Mouse (Mus musculus) midbrain, embryonic 15.5 days (tissue): ENCODE measurements around the gene Ptrhd1. TPM values are rescaled to one million over a fixed set of nuclear protein-coding genes. Genes with fewer than 3 reads are reported as not detected.

Experiments
- ATAC-seq: fragments of 200-750 bp; cut with Nextera tagmentation; replicated peaks from 2 replicates; pipeline ENCODE4 v1.8.0; 2017; ENCODE audit warnings: moderate TSS enrichment
- H3K27ac ChIP-seq: fragments of 300-500 bp; sonication (generic); 2 replicates; pipeline ENCODE4 v1.5.1; 2015; ENCODE audit warnings: mild to moderate bottlenecking, inconsistent platforms
- H3K27me3 ChIP-seq: fragments of 300-500 bp; sonication (generic); replicated peaks from 2 replicates; pipeline ENCODE4 v1.6.1; 2015; ENCODE audit warnings: inconsistent platforms
- H3K36me3 ChIP-seq: fragments of 300-500 bp; sonication (generic); replicated peaks from 2 replicates; pipeline ENCODE4 v1.6.1; 2015; ENCODE audit warnings: inconsistent platforms
- H3K4me1 ChIP-seq: fragments of 300-500 bp; sonication (generic); 2 replicates; pipeline ENCODE4 v1.6.1; 2015; ENCODE audit warnings: inconsistent platforms
- H3K4me2 ChIP-seq: fragments of 300-500 bp; sonication (generic); 2 replicates; pipeline ENCODE4 v1.6.1; 2015; ENCODE audit warnings: inconsistent platforms, mild to moderate bottlenecking, moderate library complexity
- H3K4me3 ChIP-seq: fragments of 300-500 bp; sonication (generic); 2 replicates; pipeline ENCODE4 v1.5.1; 2015; ENCODE audit warnings: mild to moderate bottlenecking, inconsistent platforms
- H3K9ac ChIP-seq: fragments of 300-500 bp; sonication (generic); 2 replicates; pipeline ENCODE4 v1.6.1; 2015; ENCODE audit warnings: mild to moderate bottlenecking, inconsistent platforms
- H3K9me3 ChIP-seq: fragments of 300-500 bp; sonication (generic); 2 replicates; pipeline ENCODE4 v1.6.1; 2016; ENCODE audit warnings: inconsistent platforms
- whole genome bisulfite sequencing: fragments of 180-500 bp; shearing (Covaris S2); methylation state at CpG from one replicate; pipeline ENCODE4 v1.1.7; 2015; ENCODE audit warnings: mixed read lengths; 5-methylcytosine and 5-hydroxymethylcytosine counted together
- polyA plus RNA-seq: library from polyadenylated mRNA; unstranded; fragments of >200 nt; fragmentation: Nextera tagmentation; extraction: Ambion mirVana; gene quantifications from 2 replicates; pipeline ENCODE4 v1.2.1, GENCODE M21; 2015

Gene Ptrhd1
- 4.7 and 5.1 TPM in 2 replicates for polyA plus RNA-seq

DNA sequence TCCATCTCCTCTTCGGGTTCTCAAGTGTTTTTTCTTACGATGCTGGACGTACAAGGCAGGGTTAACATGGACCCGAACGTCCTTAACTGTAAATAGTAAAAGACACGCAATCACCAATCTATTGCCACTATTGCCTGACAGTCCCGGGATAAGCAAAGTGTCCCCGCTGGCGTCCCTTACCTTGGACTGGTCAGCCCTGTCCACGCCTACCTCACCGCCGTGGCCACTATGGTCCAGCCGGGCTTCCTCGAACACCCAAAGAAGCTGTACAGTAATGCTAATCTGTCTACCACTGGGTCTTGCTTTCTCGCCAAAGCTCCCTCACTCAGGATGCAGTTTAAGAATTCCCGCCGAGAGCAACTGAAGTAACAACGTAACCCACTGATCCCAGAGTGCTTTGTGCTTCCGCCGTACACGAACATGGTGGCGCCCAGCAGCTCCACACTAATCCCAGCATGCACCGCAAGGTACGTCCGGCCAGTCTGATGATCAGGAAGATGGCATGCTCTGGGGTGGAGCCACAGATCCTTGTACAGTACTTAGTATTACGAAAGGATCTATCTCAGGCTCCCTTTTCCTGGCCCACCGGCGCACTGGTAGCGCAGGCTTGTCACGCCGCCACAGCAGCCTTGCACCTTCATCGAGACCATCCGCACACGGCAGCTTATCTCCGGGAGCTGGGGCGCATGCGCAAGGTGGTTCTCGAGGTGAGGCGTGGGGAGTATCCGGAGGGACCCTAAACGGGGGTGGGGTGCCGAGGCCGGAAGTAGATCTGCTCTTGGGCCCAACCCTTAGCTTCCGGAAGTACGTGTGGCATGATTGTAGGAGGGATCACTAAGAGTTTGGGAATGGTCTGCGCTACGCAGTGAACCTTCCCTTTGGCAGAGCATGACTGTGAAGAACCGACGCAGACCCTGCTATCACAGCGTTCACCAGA is at the start of gene Ptrhd1, which contains the start of gene Cenpo:
Gene Ptrhd1 (plus strand): TSS at position 456 of the 937 bp plus-strand sequence.
Gene Cenpo (minus strand): TSS at position 723 of the 937 bp plus-strand sequence.
- Histone ChIP-seq H3K4me2 (peak within 1 kb of the TSS; percentile 87), H3K36me3 (no peaks in the 10 kb centered on the region), H3K27ac (peak within 1 kb of the TSS; percentile 99), H3K4me1 (peaks cover 18% of the 10 kb centered on the region), H3K9ac (peak within 1 kb of the TSS; percentile 68), H3K27me3 (no peaks in the 10 kb centered on the region), H3K4me3 (peak within 1 kb of the TSS; percentile 71), H3K9me3 (no peaks in the 10 kb centered on the region)
- under 1% methylated on average over 50 of the region's 50 CpGs for WGBS
- peak; percentile 99 for ATAC-seq

DNA sequence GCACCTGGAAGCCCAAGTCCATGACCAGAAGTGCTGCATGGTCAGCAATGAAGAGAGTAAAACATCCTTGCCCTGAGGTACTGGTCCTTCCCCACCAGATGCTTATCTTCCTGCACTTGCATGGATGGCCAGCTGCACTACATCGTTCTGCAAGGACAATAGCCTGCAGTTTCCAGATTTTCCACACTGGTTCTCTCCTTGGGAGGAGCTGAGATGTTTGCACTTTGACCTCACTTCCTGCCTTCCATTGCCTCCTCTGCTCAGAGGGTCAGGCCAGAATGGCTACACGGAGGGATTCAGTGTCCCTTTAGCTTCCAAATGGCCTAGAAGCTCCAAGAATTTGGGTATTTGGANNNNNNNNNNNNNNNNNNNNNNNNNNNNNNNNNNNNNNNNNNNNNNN is 49.2 kb upstream of the Ptrhd1 start:
- ATAC-seq = no peak
- no peaks in the 10 kb centered on the region for H3K27me3 ChIP-seq
- 73% methylated on average over 2 of the region's 2 CpGs for WGBS

DNA sequence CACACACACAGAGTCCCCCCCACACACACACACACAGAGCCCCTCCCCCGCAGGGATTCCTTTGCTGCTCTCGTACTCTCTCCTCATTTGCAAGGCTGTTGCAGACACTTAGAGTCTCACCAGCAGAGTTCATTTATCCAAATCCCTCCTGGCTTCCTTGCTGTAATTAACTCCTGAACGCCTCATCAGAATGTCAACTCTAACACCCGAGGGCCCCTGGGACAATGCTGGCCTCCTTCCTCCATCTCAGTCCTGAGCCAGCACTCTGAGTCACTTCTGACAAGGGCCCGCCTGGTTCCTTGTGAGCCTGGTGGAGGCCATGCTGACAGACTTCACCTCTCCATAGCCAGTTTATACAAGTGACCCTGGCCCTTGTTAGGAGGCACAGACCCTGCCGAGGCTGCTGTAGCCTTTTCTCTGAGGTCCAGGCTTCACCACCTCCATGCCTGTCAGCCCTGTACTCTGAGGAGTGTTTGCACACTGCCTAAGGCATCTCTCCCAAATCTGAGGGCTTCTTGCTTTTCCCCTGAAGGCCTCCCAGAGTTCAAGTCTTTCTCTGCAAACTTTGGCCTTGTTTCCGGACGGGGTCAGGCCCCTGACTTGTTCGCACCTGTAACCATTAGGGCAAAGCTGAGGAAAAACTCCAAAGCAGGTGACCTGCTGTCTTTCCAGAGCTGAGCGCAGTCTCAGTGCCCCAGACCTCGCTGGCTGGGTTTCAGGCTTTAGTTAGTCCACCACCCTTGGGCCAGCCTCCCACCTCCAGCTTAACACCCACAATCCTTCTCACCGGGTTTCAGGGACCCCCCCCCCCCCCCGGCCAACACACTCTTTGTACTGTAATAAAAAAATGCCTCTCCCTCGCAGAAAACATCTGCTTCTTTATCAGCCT is 45.4 kb upstream of the Ptrhd1 start:
- WGBS = 35% methylated on average over 14 of the region's 14 CpGs
- H3K27ac ChIP-seq = peak overlapping the region; percentile 41; the same call in 1 of the 2 replicates
- no peaks in the 10 kb centered on the region for H3K27me3 ChIP-seq
- H3K36me3 ChIP-seq = no peaks in the 10 kb centered on the region
- H3K4me2 ChIP-seq = no peak overlapping the region
- peak; percentile 82 for ATAC-seq
- no peak overlapping the region for H3K4me3 ChIP-seq
- H3K9ac ChIP-seq = no peak overlapping the region
- H3K4me1 ChIP-seq = peaks cover 5% of the 10 kb centered on the region
- no peaks in the 10 kb centered on the region for H3K9me3 ChIP-seq

More for the DNA sequence above, 49.2 kb upstream of the Ptrhd1 start:
- Histone ChIP-seq H3K36me3 (no peaks in the 10 kb centered on the region), H3K4me1 (peaks cover 5% of the 10 kb centered on the region), H3K9ac (no peak overlapping the region), H3K4me2 (no peak overlapping the region), H3K9me3 (no peaks in the 10 kb centered on the region), H3K4me3 (no peak overlapping the region), H3K27ac (no peak overlapping the region)

DNA sequence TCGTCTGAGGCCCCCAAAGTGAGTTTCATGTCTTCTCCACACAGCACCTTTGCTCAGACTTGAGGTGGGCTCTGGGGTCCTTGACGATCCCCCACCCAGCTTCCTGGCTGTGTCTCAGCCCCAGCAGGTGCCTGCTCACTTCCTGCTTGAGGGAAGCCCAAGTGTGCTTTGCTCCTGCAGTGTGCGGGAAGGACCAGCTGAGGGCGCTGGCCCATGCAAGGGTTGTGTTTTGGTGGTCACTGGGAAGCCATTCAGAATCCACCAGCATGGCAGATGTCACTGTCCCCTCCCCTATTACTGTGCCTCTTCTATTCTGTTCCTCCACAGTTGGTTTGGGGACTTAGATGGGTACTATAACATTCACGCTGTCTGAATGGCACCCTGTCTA is 44.8 kb upstream of the Ptrhd1 start:
- Histone ChIP-seq H3K27ac (no peak overlapping the region), H3K9me3 (no peaks in the 10 kb centered on the region), H3K4me1 (peaks cover 5% of the 10 kb centered on the region), H3K36me3 (no peaks in the 10 kb centered on the region), H3K27me3 (no peaks in the 10 kb centered on the region), H3K9ac (no peak overlapping the region), H3K4me2 (no peak overlapping the region), H3K4me3 (no peak overlapping the region)
- 36% methylated on average over 5 of the region's 5 CpGs for WGBS
- 0 out of 2 replicates have a peak, but pooled peaks have one; percentile 15 for ATAC-seq

DNA sequence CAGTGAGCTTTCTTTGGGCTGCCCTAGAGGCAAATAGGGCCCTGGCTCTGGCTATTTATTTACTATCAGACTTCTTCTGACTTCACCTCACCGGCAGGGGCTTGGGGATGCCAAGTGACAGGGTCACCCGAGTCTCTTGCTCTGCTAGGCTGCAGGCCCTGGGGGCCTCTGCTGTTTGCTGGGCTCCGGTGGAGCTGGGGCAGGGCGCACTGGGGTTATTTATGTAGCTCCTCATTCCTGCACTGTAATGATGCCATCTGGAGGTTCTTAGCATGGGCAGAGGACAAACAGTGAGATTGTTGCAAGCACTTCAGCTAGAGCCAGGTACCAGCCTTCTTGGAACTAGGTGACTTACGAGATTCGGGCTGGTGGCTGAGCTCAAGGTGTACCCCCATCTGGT is 41.3 kb upstream of the Ptrhd1 start:
- no peaks in the 10 kb centered on the region for H3K9me3 ChIP-seq
- no peaks in the 10 kb centered on the region for H3K27me3 ChIP-seq
- no peak for ATAC-seq
- no peaks in the 10 kb centered on the region for H3K36me3 ChIP-seq
- no peak overlapping the region for H3K4me3 ChIP-seq
- 78% methylated on average over 6 of the region's 6 CpGs for WGBS
- no peak overlapping the region for H3K9ac ChIP-seq
- H3K4me1 ChIP-seq = peaks cover 5% of the 10 kb centered on the region
- H3K27ac ChIP-seq = no peak overlapping the region
- H3K4me2 ChIP-seq = no peak overlapping the region

DNA sequence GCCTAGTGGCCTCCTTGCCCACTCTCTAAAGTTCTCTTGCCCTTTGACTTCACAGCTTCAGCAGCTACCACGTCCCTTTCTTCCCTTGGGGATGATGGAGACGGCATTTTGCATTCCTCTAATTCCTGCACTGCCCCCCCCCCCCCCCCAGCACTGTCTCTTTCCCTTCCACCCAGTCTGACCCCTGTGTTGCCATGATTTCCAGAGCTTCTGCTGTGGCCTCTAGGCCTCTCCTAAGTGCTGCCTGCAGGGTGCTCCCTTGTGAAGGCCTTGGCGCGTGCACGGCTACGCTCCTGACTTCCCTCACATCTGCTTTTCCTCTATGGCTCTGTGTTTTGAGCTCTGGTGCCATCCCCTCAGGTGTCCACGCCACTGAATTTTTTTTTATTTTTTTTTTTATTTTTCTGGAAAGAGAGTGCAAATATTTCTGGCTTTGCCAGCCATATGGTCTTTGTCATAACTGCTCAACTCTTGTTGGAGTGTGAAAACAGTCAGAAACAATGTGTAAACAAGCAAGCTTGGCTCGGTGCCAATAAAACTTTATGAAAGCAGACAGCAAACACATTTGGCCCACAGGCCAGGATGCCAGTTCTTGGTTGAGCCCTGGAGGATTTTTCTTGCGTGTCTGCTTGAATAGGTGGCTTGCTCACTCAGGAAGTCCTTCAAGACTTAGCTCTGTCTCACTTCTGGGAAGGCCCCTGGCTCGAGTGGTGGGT is 40.6 kb upstream of the Ptrhd1 start:
- Histone ChIP-seq H3K9me3 (no peaks in the 10 kb centered on the region), H3K4me3 (no peak overlapping the region), H3K4me1 (peaks cover 3% of the 10 kb centered on the region), H3K9ac (no peak overlapping the region), H3K4me2 (no peak overlapping the region), H3K27ac (no peak overlapping the region), H3K36me3 (no peaks in the 10 kb centered on the region), H3K27me3 (no peaks in the 10 kb centered on the region)
- ATAC-seq = no peak
- WGBS = 60% methylated on average over 10 of the region's 10 CpGs

DNA sequence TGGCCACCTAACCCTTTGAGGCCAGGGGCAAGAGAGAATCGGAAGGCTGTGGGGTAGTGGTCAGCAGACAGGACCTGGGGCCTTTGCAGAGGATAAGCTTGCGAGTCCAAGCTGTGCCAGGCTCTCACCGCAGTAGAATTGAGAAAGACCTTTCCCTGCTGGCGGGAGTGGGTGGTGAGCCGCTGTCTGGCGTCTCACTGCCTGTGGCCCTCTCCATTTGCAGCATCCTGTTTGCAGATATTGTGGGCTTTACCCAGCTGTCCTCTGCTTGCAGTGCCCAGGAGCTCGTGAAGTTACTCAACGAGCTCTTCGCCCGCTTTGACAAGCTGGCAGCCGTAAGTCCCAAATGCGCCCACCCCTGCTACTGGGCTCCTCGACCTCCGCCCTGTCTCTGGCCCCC is 39.2 kb upstream of the Ptrhd1 start:
- Histone ChIP-seq H3K4me3 (no peak overlapping the region), H3K4me2 (no peak overlapping the region), H3K36me3 (no peaks in the 10 kb centered on the region), H3K9ac (no peak overlapping the region), H3K4me1 (no peaks in the 10 kb centered on the region), H3K27me3 (no peaks in the 10 kb centered on the region), H3K9me3 (no peaks in the 10 kb centered on the region), H3K27ac (no peak overlapping the region)
- 82% methylated on average over 14 of the region's 14 CpGs for WGBS
- no peak for ATAC-seq

DNA sequence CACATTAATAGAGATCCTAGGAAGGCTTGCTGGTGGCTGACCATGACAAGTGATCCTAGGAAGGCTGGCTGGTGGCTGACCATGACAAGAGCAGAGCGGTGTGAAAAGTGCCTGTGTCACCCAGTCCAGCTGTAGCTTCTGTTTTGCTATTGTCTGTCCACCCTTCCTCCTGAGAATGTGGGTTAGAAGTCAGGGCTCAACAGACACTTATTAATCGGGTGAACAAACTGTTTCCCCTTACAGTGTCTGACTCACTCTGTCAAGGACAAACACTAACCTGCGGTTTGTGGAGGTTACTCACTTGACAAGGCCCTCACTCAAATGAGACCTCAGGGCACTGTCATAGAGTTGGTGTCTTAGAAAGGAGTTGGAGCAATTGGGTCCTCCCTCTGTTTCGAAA is 35.1 kb upstream of the Ptrhd1 start:
- no peak overlapping the region for H3K9ac ChIP-seq
- no peaks in the 10 kb centered on the region for H3K4me1 ChIP-seq
- 94% methylated on average over 4 of the region's 4 CpGs for WGBS
- H3K27ac ChIP-seq = no peak overlapping the region
- H3K4me3 ChIP-seq = no peak overlapping the region
- no peaks in the 10 kb centered on the region for H3K27me3 ChIP-seq
- H3K9me3 ChIP-seq = no peaks in the 10 kb centered on the region
- H3K36me3 ChIP-seq = no peaks in the 10 kb centered on the region
- no peak for ATAC-seq
- no peak overlapping the region for H3K4me2 ChIP-seq

DNA sequence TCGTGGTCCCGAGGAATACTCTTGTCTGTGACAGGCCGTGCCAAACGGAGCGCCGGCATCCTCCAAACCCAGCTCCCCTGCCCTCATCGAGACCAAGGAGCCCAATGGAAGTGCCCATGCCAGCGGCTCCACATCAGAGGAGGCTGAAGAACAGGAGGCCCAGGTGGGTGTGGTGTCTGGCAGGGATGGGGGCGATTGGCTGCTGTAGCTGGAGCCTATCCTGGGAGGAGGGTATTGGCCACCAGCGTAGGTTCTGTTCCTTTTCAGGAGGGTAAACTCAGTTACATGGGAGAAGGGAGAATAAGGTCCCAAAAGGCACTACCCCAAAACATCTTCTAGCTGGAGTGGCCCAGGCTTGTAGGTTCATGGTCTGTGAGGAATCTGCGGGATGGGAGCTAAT is 34.6 kb upstream of the Ptrhd1 start:
- WGBS = 97% methylated on average over 11 of the region's 11 CpGs
- no peak for ATAC-seq

DNA sequence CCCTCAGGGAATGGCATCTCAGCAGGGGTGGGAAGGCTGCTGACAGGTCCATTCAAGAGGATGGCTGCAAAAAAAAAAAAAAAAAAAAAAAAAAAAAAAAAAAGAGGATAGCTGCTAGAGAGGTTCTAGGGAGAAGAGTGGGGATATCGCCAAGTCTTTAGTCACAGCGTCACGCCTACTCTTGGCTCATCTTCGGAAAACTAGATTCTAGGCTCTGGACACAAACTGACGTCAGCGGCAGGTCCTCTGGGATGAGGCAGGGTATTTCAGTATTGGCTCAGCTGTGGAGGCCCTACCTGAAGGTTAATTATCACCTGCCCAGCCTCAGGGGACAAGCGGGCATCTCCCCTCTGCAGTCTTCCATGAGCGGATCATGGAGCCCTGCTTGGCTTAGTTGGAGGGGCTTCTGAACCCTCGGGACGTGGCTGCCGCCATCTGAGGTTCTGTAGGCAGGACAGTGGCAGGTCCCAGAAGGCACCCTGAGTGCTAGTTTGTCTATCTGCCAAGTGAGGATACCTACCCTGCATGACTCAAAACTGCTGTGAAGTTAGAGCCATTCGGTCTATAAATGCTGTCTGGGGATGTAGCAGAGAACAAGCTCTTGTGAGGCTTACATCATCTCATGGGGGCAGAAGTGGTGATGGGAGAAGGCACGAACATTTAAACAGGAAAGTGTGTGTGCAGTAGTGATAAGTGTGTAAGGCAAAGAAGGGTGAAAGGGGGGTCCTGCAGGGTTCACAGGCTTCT is 32.2 kb upstream of the Ptrhd1 start:
- Histone ChIP-seq H3K9ac (no peak overlapping the region), H3K27ac (no peak overlapping the region), H3K4me1 (no peaks in the 10 kb centered on the region), H3K4me3 (no peak overlapping the region), H3K27me3 (no peaks in the 10 kb centered on the region), H3K9me3 (no peaks in the 10 kb centered on the region), H3K4me2 (no peak overlapping the region), H3K36me3 (peaks cover 6% of the 10 kb centered on the region; the same call in 1 of the 2 replicates)
- no peak for ATAC-seq
- 86% methylated on average over 13 of the region's 13 CpGs for WGBS

More for the DNA sequence above, 34.6 kb upstream of the Ptrhd1 start:
- no peaks in the 10 kb centered on the region for H3K4me1 ChIP-seq
- H3K36me3 ChIP-seq = no peaks in the 10 kb centered on the region
- H3K9me3 ChIP-seq = no peaks in the 10 kb centered on the region
- H3K4me2 ChIP-seq = no peak overlapping the region
- H3K27me3 ChIP-seq = no peaks in the 10 kb centered on the region
- no peak overlapping the region for H3K27ac ChIP-seq
- H3K9ac ChIP-seq = no peak overlapping the region
- H3K4me3 ChIP-seq = no peak overlapping the region

DNA sequence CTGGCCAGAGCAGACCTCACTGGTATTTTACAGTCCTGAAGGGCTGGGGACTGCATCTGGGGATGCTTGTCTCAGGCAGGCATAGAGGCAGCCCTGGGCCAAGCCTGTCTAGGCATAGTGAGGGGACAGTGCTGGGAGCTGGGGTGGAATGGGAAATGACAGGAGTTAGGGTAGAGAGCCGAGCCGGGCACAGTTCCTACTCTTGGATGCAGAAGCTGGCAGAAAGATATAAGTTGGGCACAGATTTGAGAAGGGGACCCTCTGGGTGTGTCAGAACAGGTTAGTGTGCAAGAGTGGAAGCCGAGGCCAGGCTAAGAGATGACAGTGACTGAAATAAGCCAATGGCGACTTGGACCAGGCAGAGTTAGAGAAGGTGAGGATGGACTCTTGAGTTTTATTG is 31.6 kb upstream of the Ptrhd1 start:
- Histone ChIP-seq H3K4me2 (no peak overlapping the region), H3K9me3 (no peaks in the 10 kb centered on the region), H3K9ac (no peak overlapping the region), H3K27me3 (no peaks in the 10 kb centered on the region), H3K4me1 (no peaks in the 10 kb centered on the region), H3K4me3 (no peak overlapping the region), H3K36me3 (peaks cover 6% of the 10 kb centered on the region; the same call in 1 of the 2 replicates), H3K27ac (no peak overlapping the region)
- WGBS = 93% methylated on average over 4 of the region's 4 CpGs
- ATAC-seq = no peak
